Mouse (Mus musculus) thymus, adult 2 months (tissue): ENCODE measurements around the gene Ddr2.

ENCODE experiments used
- CTCF ChIP-seq: fragments of 200-500 bp; IDR thresholded peaks from 2 replicates; pipeline ENCODE4 v1.5.1; 2012; ENCODE audit warnings: mild to moderate bottlenecking, control low read depth, low read length, moderate library complexity, borderline replicate concordance; ENCODE audit not compliant: control insufficient read depth, poor library complexity, insufficient read depth; ENCODE audit errors: extremely low read depth
- POLR2A ChIP-seq: fragments of 200-500 bp; IDR thresholded peaks from 2 replicates; pipeline ENCODE4 v1.6.1; 2012; ENCODE audit warnings: mild to moderate bottlenecking, low read length, control low read depth, moderate library complexity; ENCODE audit not compliant: control insufficient read depth, poor library complexity, insufficient read depth; ENCODE audit errors: extremely low read depth

- TF ChIP-seq POLR2A (no peak), CTCF (no peak)
These were observed 58.0 kb downstream of the Ddr2 start for GRCm38 (mm10) chr1:170052469-170053065.
